Mouse (Mus musculus): ENCODE measurements around the gene Flvcr2. TPM values are rescaled to one million over a fixed set of nuclear protein-coding genes. Genes with fewer than 3 reads are reported as not detected.

Gene Flvcr2
- polyA plus RNA-seq (2017; shearing (Covaris generic)): 0.69 TPM

GRCm38 (mm10) chr12:85745827-85746695 is at the start of gene Flvcr2:
Gene Flvcr2, plus strand, starts transcription at chr12:85746539.

GRCm38 (mm10) chr12:85824438-85825264 is 78.3 kb downstream of the Flvcr2 start, which contains the start of the genes Erg28 and Ttll5:
Gene Erg28, minus strand, starts transcription at chr12:85824550.
Gene Ttll5, plus strand, starts transcription at chr12:85824659.

Other genes starting within 250 kb of the Flvcr2 start
- 1.2 TPM for gene Jdp2, start 147.5 kb upstream of the Flvcr2 start, polyA plus RNA-seq (2017; shearing (Covaris generic))
- 309 TPM for gene Batf, start 59.9 kb upstream of the Flvcr2 start, polyA plus RNA-seq (2017; shearing (Covaris generic))
- gene Erg28, start 78.0 kb downstream of the Flvcr2 start, polyA plus RNA-seq (2017; shearing (Covaris generic)): 123 TPM
- 14.9 TPM for gene Ttll5, start 78.1 kb downstream of the Flvcr2 start, polyA plus RNA-seq (2017; shearing (Covaris generic))

Data from inflammation-experienced regulatory T-cells, adult 16 weeks (primary cell).